Comparison of ENCODE assay signal across 7 mouse cellular contexts in genomic region chr6:38960791-38961426, GRCm38 (mm10).
DNase-seq lines count a peak whose midpoint lies in the region; ATAC-seq and TF ChIP-seq lines count a peak whose summit lies in the region.

No protein-coding gene starts in this region.

- peak; percentile 29 for DNase-seq in lung, embryonic 14.5 days
- DNase-seq in lung, postnatal 25 days (ENCODE audit: low spot score), result no peak
- DNase-seq in adrenal gland, postnatal 14 days, result peak; percentile 85
- DNase-seq in heart, adult 2 months, result peak; percentile 48 to 68
- peak; percentile 39 to 58 for DNase-seq in left cerebral cortex, postnatal 14 days (ENCODE audit: low spot score in 2 of 2)
- no peak for DNase-seq in spleen, postnatal 36 days (ENCODE audit: low spot score in 2 of 2)

- H3K9me3 ChIP-seq in lung, embryonic 14.5 days (ENCODE audit: low read depth, low read length), result no peaks in the 10 kb centered on the region
- no peaks in the 10 kb centered on the region for H3K9me3 ChIP-seq in stomach, embryonic 15.5 days

- no peak for TF ChIP-seq CTCF in lung, embryonic 14.5 days (IDR thresholded peaks at IDR 0.05; ENCODE audit: low read depth)
- TF ChIP-seq CTCF in heart, adult 2 months (IDR thresholded peaks at IDR 0.05), result no peak

- no peak overlapping the region for H3K4me2 ChIP-seq in lung, embryonic 14.5 days
- H3K4me2 ChIP-seq in stomach, embryonic 15.5 days, result no peak overlapping the region

- 55% methylated on average over 12 of the region's 12 CpGs for WGBS in lung, embryonic 14.5 days
- WGBS in heart, adult 2 months, result 43% methylated on average over 12 of the region's 12 CpGs
- WGBS in stomach, embryonic 15.5 days, result 59% methylated on average over 12 of the region's 12 CpGs

- no peaks in the 10 kb centered on the region for H3K36me3 ChIP-seq in lung, embryonic 14.5 days (ENCODE audit: insufficient read depth)
- no peaks in the 10 kb centered on the region for H3K36me3 ChIP-seq in heart, adult 2 months (ENCODE audit: control insufficient read depth, insufficient read depth, low read length)
- no peaks in the 10 kb centered on the region for H3K36me3 ChIP-seq in stomach, embryonic 15.5 days

- TF ChIP-seq EP300 in heart, adult 2 months (IDR thresholded peaks at IDR 0.05; ENCODE audit: insufficient read depth, low read depth, low read length), result 0 out of 2 replicates have a peak, but pooled peaks have one; percentile 9

- H3K79me2 ChIP-seq in heart, adult 2 months (replicated peaks; ENCODE audit: control insufficient read depth, insufficient read depth, low read length), result no peaks in the 10 kb centered on the region

- intact Hi-C loops in heart, adult 2 months (cut with DNase I), result no loop called here
- intact Hi-C loops in left cerebral cortex, postnatal 14 days (cut with DNase I), result no loop called here

- H3K4me1 ChIP-seq in lung, embryonic 14.5 days (ENCODE audit: insufficient read depth), result no peaks in the 10 kb centered on the region
- no peaks in the 10 kb centered on the region for H3K4me1 ChIP-seq in heart, adult 2 months (ENCODE audit: control insufficient read depth, insufficient read depth, low read length)
- 0 out of 2 replicates have a peak, but pooled peaks cover 8% of the 10 kb centered on the region for H3K4me1 ChIP-seq in stomach, embryonic 15.5 days

- H3K27me3 ChIP-seq in lung, embryonic 14.5 days (ENCODE audit: insufficient read depth, low read length), result no peaks in the 10 kb centered on the region
- H3K27me3 ChIP-seq in heart, adult 2 months (ENCODE audit: control insufficient read depth, insufficient read depth, low read length), result no peaks in the 10 kb centered on the region
- H3K27me3 ChIP-seq in stomach, embryonic 15.5 days (replicated peaks), result no peaks in the 10 kb centered on the region

- peak; percentile 49; the same call in 1 of the 2 replicates for ATAC-seq in lung, embryonic 14.5 days (ENCODE audit: insufficient read depth)
- peak; percentile 45; the same call in 1 of the 2 replicates for ATAC-seq in stomach, embryonic 15.5 days (ENCODE audit: insufficient read depth, low FRiP score, low read depth)

- no peak for TF ChIP-seq POLR2A in heart, adult 2 months (IDR thresholded peaks at IDR 0.05; ENCODE audit: insufficient read depth, low read depth, low read length)

- no peak overlapping the region for H3K4me3 ChIP-seq in lung, embryonic 14.5 days (ENCODE audit: low read depth, low read length)
- no peak overlapping the region for H3K4me3 ChIP-seq in heart, adult 2 months
- no peak overlapping the region for H3K4me3 ChIP-seq in stomach, embryonic 15.5 days (replicated peaks)

- no peak overlapping the region for H3K27ac ChIP-seq in lung, embryonic 14.5 days (ENCODE audit: low read depth)
- H3K27ac ChIP-seq in heart, adult 2 months, result no peak overlapping the region
- no peak overlapping the region for H3K27ac ChIP-seq in stomach, embryonic 15.5 days

- no peak overlapping the region for H3K9ac ChIP-seq in lung, embryonic 14.5 days
- H3K9ac ChIP-seq in heart, adult 2 months (ENCODE audit: low read depth, low read length), result no peak overlapping the region
- no peak overlapping the region for H3K9ac ChIP-seq in stomach, embryonic 15.5 days

Comparison
In these comparisons a context has a peak if more than half of its experiments do, and no peak if none do; other contexts are left out.
1. DNase-seq: peak in lung, embryonic 14.5 days (single experiment), adrenal gland, postnatal 14 days (single experiment), heart, adult 2 months (2 of 2) and left cerebral cortex, postnatal 14 days (2 of 2); none in lung, postnatal 25 days (single experiment) and spleen, postnatal 36 days (0 of 2).